Mouse (Mus musculus) intestine, postnatal 0 days (tissue): ENCODE measurements around the gene Wdr61. TPM values are rescaled to one million over a fixed set of nuclear protein-coding genes. Genes with fewer than 3 reads are reported as not detected.

Source experiments
- ATAC-seq: fragments of 200-750 bp; cut with Nextera tagmentation; 2 replicates; pipeline ENCODE4 v1.8.0; 2017; ENCODE audit warnings: mild to moderate bottlenecking, moderate TSS enrichment, moderate library complexity
- H3K27ac ChIP-seq: fragments of 300-500 bp; sonication (generic); 2 replicates; pipeline ENCODE4 v1.5.1; 2014; ENCODE audit warnings: mild to moderate bottlenecking, low read depth, low read length, moderate library complexity
- H3K27me3 ChIP-seq: fragments of 300-500 bp; sonication (generic); replicated peaks from 2 replicates; pipeline ENCODE4 v1.6.1; 2014; ENCODE audit warnings: low read length, mixed read lengths; ENCODE audit not compliant: control insufficient read depth, insufficient read depth
- H3K36me3 ChIP-seq: fragments of 300-500 bp; sonication (generic); 2 replicates; pipeline ENCODE4 v1.6.1; 2014; ENCODE audit warnings: mild to moderate bottlenecking, moderate library complexity; ENCODE audit not compliant: control insufficient read depth, insufficient read depth
- H3K4me1 ChIP-seq: fragments of 300-500 bp; sonication (generic); replicated peaks from 2 replicates; pipeline ENCODE4 v1.6.1; 2014; ENCODE audit warnings: antibody characterized with exemption, low read length, mixed read lengths; ENCODE audit not compliant: control insufficient read depth, insufficient read depth
- H3K4me2 ChIP-seq: fragments of 300-500 bp; sonication (generic); replicated peaks from 2 replicates; pipeline ENCODE4 v1.6.1; 2014; ENCODE audit warnings: low read depth, mild to moderate bottlenecking, moderate library complexity
- H3K4me3 ChIP-seq: fragments of 300-500 bp; sonication (generic); 2 replicates; pipeline ENCODE4 v1.5.1; 2014; ENCODE audit warnings: low read depth, low read length
- H3K9ac ChIP-seq: fragments of 300-500 bp; sonication (generic); 2 replicates; pipeline ENCODE4 v1.6.1; 2014; ENCODE audit warnings: mild to moderate bottlenecking, low read depth, low read length
- H3K9me3 ChIP-seq: fragments of 300-500 bp; sonication (generic); 2 replicates; pipeline ENCODE4 v1.6.1; 2016; ENCODE audit warnings: mixed run types; ENCODE audit not compliant: control insufficient read depth
- CTCF ChIP-seq: sonication (generic); IDR thresholded peaks from 2 replicates; pipeline ENCODE4 v1.5.1; 2016; ENCODE audit warnings: low read depth, mild to moderate bottlenecking, control low read depth, antibody characterized with exemption, moderate library complexity
- WGBS: fragments of 180-500 bp; shearing (Covaris S2); extraction: QIAGEN DNeasy Blood & Tissue Kit; methylation state at CpG from one replicate; pipeline ENCODE4 v1.1.7; 2014; 5-methylcytosine and 5-hydroxymethylcytosine counted together
- polyA plus RNA-seq: library from polyadenylated mRNA; unstranded; fragments of >200 nt; fragmentation: Nextera tagmentation; extraction: Ambion mirVana; gene quantifications from 2 replicates; pipeline ENCODE4 v1.2.1, GENCODE M21; 2015

The Wdr61 gene
- polyA plus RNA-seq, 1 experiment from 2014 or later: 111 TPM

DNA sequence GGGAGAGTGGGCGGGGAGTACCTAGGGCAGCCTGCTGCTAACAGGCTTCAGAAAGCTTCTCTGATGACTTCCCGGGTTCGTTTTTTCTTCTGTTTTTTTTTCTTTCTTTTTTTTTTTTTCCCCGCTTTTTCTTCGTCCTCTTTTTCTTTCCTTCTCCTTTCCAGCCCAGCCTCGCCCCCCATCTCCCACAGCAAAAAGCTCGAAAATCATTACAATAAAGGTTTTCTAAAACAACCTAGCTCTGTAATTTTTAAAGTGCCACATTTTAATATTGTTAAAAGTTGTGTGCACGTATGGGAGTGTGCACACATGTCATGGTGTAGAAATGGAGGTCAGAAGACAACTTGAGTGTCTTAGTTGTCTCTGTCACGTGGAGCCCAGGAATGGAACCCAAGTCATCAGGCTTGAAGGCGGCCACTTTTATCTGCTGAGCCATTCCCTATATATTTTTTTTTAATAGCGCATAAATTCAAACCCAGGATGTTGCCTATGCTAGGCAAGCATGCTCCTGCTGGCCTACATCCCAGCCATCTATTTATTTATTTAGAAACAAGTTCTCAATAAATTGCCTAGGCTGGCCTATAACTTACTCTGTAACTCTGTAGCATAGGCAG is 427 bp upstream of the Wdr61 start:
- H3K27ac ChIP-seq: no peak overlapping the region
- no peaks in the 10 kb centered on the region for H3K9me3 ChIP-seq
- peaks cover 7% of the 10 kb centered on the region; the same call in 1 of the 2 replicates for H3K36me3 ChIP-seq
- ATAC-seq: no peak
- no peaks in the 10 kb centered on the region for H3K27me3 ChIP-seq
- WGBS: 18% methylated on average over 11 of the region's 11 CpGs
- H3K4me1 ChIP-seq: no peaks in the 10 kb centered on the region
- no peak for TF ChIP-seq CTCF
- H3K9ac ChIP-seq: no peak overlapping the region
- peak overlapping the region; percentile 72 for H3K4me2 ChIP-seq
- peak overlapping the region; percentile 70 for H3K4me3 ChIP-seq

- Histone ChIP-seq H3K27me3 (no peaks in the 10 kb centered on the region), H3K9ac (no peak overlapping the region), H3K27ac (no peak overlapping the region), H3K4me2 (no peak overlapping the region), H3K9me3 (no peaks in the 10 kb centered on the region), H3K4me1 (no peaks in the 10 kb centered on the region), H3K36me3 (peaks cover 31% of the 10 kb centered on the region), H3K4me3 (no peak overlapping the region)
- ATAC-seq: no peak
- WGBS: 91% methylated on average over 2 of the region's 2 CpGs
- TF ChIP-seq CTCF: peak; percentile 82
Measured at GRCm38 (mm10) chr9:54732122-54732521, 2.2 kb downstream of the Wdr61 start.

DNA sequence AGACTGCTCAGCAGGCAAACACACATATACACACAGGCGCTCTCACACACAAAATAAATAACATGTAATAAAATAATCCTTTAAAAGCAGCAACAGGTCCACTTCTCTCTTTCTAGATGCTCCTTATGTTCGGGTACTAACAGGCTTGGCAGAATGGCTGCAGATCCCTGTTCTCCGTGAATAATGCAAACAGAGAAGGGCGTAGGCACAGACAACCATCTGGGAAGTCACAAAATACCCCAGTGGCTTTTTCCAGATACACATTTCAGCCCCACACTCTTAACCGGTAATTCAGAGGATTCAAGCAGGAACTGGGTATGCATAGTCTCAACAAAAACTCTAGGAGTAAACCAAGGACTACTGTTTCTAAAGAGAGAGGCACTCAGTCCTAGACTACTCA is 8.0 kb downstream of the Wdr61 start:
- Histone ChIP-seq H3K4me2 (no peak overlapping the region), H3K27me3 (no peaks in the 10 kb centered on the region), H3K4me3 (no peak overlapping the region), H3K4me1 (no peaks in the 10 kb centered on the region), H3K9ac (no peak overlapping the region), H3K9me3 (no peaks in the 10 kb centered on the region), H3K27ac (no peak overlapping the region), H3K36me3 (peaks cover 85% of the 10 kb centered on the region)
- TF ChIP-seq CTCF: no peak
- ATAC-seq: no peak
- 80% methylated on average over 5 of the region's 5 CpGs for WGBS

DNA sequence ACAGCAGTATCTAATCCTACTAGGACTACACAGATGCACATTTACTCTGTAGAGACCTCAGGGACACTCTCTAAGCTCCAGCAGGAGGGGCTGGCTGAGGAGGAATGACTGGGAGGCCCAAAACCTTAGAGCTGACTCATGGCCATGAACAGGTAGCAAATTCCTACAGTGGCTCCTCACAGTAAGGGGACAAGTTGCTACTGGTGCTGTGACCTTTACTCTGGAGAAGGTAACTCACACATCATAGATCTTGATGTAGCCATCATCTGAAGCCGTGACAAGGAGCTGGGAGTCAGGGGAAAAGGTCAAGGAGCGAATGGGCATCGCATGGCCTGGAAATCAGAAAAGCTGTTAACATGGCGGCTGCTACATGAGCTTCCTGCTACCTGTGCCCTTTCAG is 11.7 kb downstream of the Wdr61 start:
- no peak overlapping the region for H3K4me2 ChIP-seq
- no peak overlapping the region for H3K9ac ChIP-seq
- no peak overlapping the region for H3K27ac ChIP-seq
- H3K36me3 ChIP-seq: peaks cover 80% of the 10 kb centered on the region
- no peaks in the 10 kb centered on the region for H3K4me1 ChIP-seq
- WGBS: 85% methylated on average over 4 of the region's 4 CpGs
- TF ChIP-seq CTCF: no peak
- H3K4me3 ChIP-seq: no peak overlapping the region
- no peak for ATAC-seq
- no peaks in the 10 kb centered on the region for H3K27me3 ChIP-seq
- no peaks in the 10 kb centered on the region for H3K9me3 ChIP-seq

- no peaks in the 10 kb centered on the region for H3K4me1 ChIP-seq
- H3K9me3 ChIP-seq: no peaks in the 10 kb centered on the region
- ATAC-seq: no peak
- no peak for TF ChIP-seq CTCF
- H3K9ac ChIP-seq: no peak overlapping the region
- H3K4me3 ChIP-seq: no peak overlapping the region
- no peak overlapping the region for H3K4me2 ChIP-seq
- H3K27me3 ChIP-seq: no peaks in the 10 kb centered on the region
- no peak overlapping the region for H3K27ac ChIP-seq
- 94% methylated on average over 7 of the region's 7 CpGs for WGBS
- H3K36me3 ChIP-seq: peaks cover 80% of the 10 kb centered on the region
Measured at GRCm38 (mm10) chr9:54722156-54722555, 12.2 kb downstream of the Wdr61 start.

- Histone ChIP-seq H3K4me2 (no peak overlapping the region), H3K4me3 (no peak overlapping the region), H3K36me3 (peaks cover 66% of the 10 kb centered on the region), H3K27ac (no peak overlapping the region), H3K9me3 (no peaks in the 10 kb centered on the region), H3K4me1 (no peaks in the 10 kb centered on the region), H3K9ac (no peak overlapping the region), H3K27me3 (no peaks in the 10 kb centered on the region)
- 68% methylated on average over 3 of the region's 3 CpGs for WGBS
- TF ChIP-seq CTCF: no peak
- no peak for ATAC-seq
Measured at GRCm38 (mm10) chr9:54717527-54717926, 16.8 kb downstream of the Wdr61 start.
